Mouse (Mus musculus): Measurements from ENCODE around the gene Ltf. TPM values are rescaled to one million over a fixed set of nuclear protein-coding genes. Genes with fewer than 3 reads are reported as not detected.

Gene Ltf
- polyA plus RNA-seq (2012; ENCODE audit: low replicate concordance) = 7.0 and 8.8 TPM in 2 replicates

DNA sequence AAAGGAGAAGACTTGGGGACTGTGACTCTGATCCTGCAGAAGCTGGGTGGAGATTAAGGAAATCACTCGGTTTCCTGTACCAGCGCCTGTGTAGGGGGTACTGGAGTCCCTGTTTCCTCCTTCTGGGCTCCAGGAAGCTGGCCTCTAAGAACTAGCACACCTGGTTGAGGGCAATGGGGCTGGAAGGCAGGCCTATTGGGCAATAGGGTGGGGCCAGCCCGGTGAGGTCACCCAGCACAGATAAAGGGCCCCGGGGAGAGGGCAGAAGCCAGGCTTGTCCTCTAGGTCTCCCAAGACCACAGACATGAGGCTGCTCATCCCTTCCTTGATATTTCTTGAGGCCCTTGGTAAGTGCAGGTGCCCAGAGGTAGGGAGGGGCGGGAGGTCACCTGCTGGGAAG lies at the start of gene Ltf:
Gene Ltf (plus strand): TSS at position 250 of the 400 bp plus-strand sequence.

GRCm38 (mm10) chr9:110990204-110990603 lies 28.9 kb upstream of the Ltf start, which contains the start of gene Rtp3:
Gene Rtp3 (minus strand): TSS chr9:110990583.

DNA sequence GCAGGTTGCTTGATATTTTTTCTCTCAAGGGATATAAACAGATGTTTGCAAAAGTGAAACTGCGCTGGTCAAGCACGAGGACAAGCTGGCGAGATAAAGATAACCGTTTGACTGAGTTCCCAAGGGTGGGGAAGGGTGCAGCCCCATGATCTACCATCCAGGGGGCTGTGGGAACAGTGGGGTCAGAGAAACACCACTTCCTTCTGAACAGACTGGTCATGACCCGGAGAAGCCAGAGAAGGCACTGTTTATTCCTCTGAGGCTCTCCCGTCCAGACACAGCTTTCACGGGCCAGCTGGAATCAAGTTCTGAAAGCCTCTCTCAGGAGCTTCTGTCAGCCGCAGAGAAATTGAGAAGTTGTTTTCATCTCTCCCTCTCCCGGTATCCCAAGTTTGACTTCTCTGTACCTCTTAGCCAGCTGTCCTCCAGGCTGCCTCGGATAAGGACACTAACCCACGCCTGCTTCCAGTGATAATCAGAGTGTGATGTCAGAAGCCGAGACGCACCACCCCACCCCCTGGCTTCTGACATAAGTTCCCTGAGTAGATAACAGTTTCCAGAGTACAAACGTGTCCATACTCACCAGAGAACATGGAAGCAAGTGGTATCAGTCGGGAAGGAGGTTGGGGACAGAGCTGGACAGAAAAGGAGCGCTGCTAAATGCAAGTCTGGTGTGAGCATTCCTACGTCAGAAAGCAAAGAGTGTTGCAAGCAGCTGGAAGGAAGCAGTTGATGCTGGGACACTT lies 37.9 kb downstream of the Ltf start, which contains the start of gene Ccrl2:
Gene Ccrl2 (minus strand): TSS at position 722 of the 746 bp plus-strand sequence.

Other genes with a start within 250 kb of the Ltf start
- not detected in 2 replicates for gene Prss42, start 221.1 kb upstream of the Ltf start, polyA plus RNA-seq (2012; ENCODE audit: low replicate concordance)
- gene Prss44, start 205.3 kb upstream of the Ltf start, polyA plus RNA-seq (2012; ENCODE audit: low replicate concordance) = not detected in 2 replicates
- not detected in 2 replicates for gene Prss43, start 192.6 kb upstream of the Ltf start, polyA plus RNA-seq (2012; ENCODE audit: low replicate concordance)
- not detected in 2 replicates for gene Prss45, start 184.7 kb upstream of the Ltf start, polyA plus RNA-seq (2012; ENCODE audit: low replicate concordance)
- not detected in 2 replicates for gene Prss46, start 174.8 kb upstream of the Ltf start, polyA plus RNA-seq (2012; ENCODE audit: low replicate concordance)
- gene Prss50, start 161.3 kb upstream of the Ltf start, polyA plus RNA-seq (2012; ENCODE audit: low replicate concordance) = 0.66 and 4.9 TPM in 2 replicates
- gene Als2cl, start 139.4 kb upstream of the Ltf start, polyA plus RNA-seq (2012; ENCODE audit: low replicate concordance) = 24.6 and 28.9 TPM in 2 replicates
- gene Tmie, start 139.2 kb upstream of the Ltf start, polyA plus RNA-seq (2012; ENCODE audit: low replicate concordance) = 0.85 and 2.7 TPM in 2 replicates
- not detected in 2 replicates for gene Fam240a, start 102.4 kb upstream of the Ltf start, polyA plus RNA-seq (2012; ENCODE audit: low replicate concordance)
- gene Tdgf1, start 73.1 kb upstream of the Ltf start, polyA plus RNA-seq (2012; ENCODE audit: low replicate concordance) = not detected in 2 replicates
- gene Lrrc2, start 67.7 kb upstream of the Ltf start, polyA plus RNA-seq (2012; ENCODE audit: low replicate concordance) = not detected in 2 replicates
- gene Rtp3, start 28.7 kb upstream of the Ltf start, polyA plus RNA-seq (2012; ENCODE audit: low replicate concordance) = not detected in 2 replicates
- 1.1 and 3.3 TPM in 2 replicates for gene Ccrl2, start 38.2 kb downstream of the Ltf start, polyA plus RNA-seq (2012; ENCODE audit: low replicate concordance)
- 15.4 and 15.9 TPM in 2 replicates for gene Lrrfip2, start 98.3 kb downstream of the Ltf start, polyA plus RNA-seq (2012; ENCODE audit: low replicate concordance)